Mouse (Mus musculus): ENCODE results near the gene Bcar3.

Gene Bcar3

DNA sequence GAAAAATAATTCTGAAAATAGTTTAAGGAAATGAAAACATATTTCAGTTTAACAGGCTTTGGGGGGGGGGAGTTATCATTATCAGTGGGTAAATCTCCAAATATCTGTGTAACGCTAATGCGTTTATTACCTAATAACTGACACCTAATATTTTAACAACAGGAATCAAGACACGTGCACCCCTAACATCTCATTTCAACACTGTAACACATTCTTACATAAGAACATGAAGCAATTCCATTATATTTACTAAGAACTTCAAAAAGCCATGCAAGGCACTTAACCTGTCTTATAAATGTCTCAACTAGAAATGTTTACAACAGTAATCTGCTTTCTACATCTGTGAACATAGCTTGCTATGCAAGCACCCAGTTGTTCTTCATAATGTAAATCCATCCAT is 257.2 kb downstream of the Bcar3 start:
- in situ Hi-C loops (cut with MboI, MseI), result no loop called here

DNA sequence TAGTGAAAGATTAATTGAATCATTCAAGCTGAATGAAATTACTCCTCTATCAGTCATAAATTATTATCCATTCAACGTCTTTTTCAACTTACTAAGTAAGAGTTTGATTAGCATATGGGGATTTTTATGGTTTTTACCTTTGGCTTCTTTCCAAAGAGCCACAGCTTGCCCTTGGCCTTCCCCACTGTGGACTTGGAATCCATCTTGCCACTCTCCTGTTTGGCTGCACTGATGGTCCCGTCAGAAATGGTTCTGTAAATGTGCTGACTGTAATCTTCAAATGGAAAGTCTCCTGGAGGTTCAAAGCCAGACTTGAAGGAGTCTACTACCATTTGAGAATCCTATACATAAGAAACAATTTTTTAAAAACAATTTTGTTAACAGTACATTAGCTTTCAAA is 263.8 kb downstream of the Bcar3 start:
- in situ Hi-C loops (cut with MboI, MseI), result no loop called here

DNA sequence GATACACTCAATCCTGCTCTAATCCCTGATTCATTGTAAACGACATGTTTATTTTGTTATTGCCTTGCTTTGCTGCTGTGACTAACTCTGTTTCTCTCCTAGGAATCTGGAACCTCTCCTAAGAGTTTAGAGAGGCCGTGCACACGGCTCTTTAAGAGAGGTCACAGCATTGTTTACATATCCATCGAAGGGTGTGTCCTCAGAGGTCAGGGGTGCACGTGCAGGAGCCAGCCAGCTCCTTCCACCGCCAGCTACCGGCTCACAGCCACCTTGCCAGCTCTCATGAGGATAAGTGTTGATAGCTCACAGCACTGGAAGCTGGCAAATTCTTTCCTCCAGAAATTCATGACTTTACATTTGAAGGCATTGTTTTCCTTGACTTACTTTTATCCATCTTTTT is 271.3 kb downstream of the Bcar3 start:
- in situ Hi-C loops (cut with MboI, MseI), result no loop called here

DNA sequence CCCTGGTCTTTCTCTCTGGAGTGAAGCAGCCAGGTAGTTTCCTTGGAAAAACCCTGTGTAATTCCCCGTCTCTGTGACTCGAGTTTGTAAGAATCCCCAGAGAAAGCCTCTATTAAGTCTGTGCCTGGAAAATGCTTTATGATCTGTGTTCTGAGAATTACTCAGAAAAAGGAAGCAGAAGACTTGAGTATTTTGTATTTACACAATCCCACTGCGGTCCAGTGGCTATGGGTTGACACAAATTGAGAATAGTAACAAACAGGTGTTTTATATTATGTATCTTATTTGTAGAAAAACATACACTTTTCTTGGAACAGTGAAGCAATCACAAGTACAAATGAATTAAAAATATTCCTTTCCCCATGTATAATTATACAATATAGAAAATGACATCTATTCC is 272.2 kb downstream of the Bcar3 start:
- in situ Hi-C loops (cut with MboI, MseI), result no loop called here

DNA sequence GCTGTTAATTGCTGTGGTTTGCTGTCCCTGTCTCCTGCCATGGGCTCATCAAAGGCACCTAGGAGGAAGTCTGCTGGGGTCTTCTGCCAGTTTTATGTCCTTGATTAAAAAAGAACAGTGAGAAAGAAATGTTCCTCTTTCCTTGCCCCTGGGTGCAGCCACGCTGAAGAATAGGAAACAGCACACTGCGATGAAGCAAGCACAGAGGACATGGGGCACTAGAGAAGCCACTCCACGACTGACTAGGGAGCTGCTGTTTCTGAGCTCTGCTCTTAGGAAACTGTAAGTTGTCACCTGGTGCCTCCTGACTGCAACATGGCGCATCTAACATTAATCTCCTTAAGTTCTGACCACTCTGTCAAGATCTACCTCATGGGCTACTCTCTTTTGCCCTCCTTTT is 272.6 kb downstream of the Bcar3 start:
- in situ Hi-C loops (cut with MboI, MseI), result no loop called here

DNA sequence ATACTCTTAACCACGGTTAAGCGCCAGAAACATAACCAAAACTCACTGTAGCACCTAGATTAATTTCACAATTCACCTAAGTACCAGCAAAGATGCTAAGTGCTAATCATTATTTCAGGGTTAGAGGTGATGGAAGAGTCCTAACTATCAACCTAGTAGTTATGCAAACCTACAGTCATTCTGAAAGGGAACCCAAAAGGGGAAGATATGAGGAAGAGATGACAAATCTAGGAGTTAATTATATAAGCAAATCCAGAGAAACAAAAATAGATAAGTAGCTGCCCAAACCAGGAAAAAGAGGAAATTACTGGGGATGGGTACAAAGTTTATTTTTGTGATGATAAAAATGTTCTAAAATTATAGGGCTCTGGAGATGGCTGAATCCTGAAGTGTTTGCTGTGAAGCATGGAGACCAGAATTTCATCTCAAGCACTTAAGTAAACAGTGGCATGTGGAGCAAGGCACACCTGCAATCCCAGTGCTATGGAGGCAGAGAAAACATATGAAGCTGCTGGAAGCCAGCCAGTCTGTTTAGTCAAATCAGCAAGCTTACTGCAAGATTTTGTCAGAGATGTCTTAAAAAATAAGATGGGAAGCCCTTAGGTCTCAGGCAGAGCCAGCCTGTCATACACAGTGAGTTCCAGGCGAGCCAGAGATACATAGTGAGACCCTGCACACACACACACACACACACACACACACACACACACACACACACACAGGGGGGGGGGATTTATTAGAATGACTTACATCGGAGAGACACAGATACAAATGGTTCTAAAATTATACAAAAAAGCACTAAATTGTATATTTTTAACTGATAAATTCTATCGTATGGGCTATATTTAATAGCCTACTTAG is 279.7 kb downstream of the Bcar3 start:
- in situ Hi-C loops (cut with MboI, MseI), result no loop called here

DNA sequence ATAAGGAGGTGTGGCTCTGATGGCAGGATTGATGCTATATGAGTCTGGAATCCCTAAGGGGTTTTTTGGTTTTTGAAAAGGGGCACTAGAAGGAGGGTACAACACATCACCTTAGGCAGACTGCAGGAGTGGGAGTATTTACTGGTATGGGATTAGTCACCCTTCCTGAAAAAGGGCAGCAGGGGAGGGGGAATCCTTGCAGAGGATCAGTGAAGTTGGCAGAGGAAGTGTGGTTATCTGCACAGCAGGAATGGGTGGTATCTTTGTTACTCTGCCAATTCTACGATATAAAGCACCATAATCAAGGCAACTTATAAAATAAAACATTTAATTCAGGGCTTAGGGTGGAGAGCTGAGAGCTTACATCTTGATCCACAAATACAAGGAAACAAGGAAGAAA is 281.0 kb downstream of the Bcar3 start:
- in situ Hi-C loops (cut with MboI, MseI), result loop anchor here (5.0 kb wide), 1 partner anchor 58 kb away; no protein-coding TSS in a partner anchor

DNA sequence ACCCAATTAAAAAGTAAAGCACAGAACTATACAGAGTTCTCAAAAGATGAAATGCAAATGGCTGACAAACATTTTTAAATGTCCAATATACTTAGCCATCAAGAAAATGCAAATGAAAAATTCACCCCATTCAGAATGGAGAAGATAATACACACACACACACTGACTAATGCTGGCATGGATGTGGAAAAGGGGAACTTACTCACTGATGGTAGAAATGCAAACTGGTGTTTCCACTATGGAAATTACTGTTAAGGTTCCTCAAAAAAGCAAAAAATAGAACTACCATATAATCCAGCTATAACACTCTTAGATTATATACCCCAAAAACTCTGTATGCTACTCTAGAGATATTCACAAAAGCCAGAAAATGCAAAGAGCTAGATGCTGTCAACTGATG is 283.4 kb downstream of the Bcar3 start:
- in situ Hi-C loops (cut with MboI, MseI), result loop anchor here (5.0 kb wide), 1 partner anchor 60 kb away; no protein-coding TSS in a partner anchor
